Comparison of ENCODE assay signal across 33 mouse cellular contexts in genomic region chr6:48836146-48836545, GRCm38 (mm10). TPM values are rescaled to one million over a fixed set of nuclear protein-coding genes. Genes with fewer than 3 reads are reported as not detected.
"Had no signal": no experiment of that assay in that cellular context is flagged by ENCODE, and none has a peak within 500 bp of the region (broad histone marks: within the 10 kb centered on the region; RNA-seq: fewer than 3 reads in every experiment).

No protein-coding gene starts in this region.

- H3K9me3 ChIP-seq: embryonic facial prominence, embryonic 10.5 days; embryonic facial prominence, embryonic 12.5 days; embryonic facial prominence, embryonic 15.5 days; forebrain, embryonic 10.5 days; forebrain, embryonic 12.5 days; forebrain, embryonic 13.5 days; forebrain, embryonic 15.5 days had no signal

- DNase-seq: cerebellum, adult 18-20 months; cerebellum, adult 2 months; cerebellum, adult 8-10 months; cerebellum, adult 9-10 months; cerebellum, adult 9-11 months; cerebellum, postnatal 10 days; cerebellum, postnatal 14 days; cerebellum, postnatal 25 days; cerebellum, postnatal 36 days; embryo, embryonic 11 days; forebrain, postnatal 0 days; gastrocnemius, adult 2 months; gastrocnemius, postnatal 10 days; gastrocnemius, postnatal 14 days; gastrocnemius, postnatal 25 days; gastrocnemius, postnatal 36 days; heart, adult 18-20 months had no signal

- H3K4me3 ChIP-seq: embryonic facial prominence, embryonic 10.5 days; embryonic facial prominence, embryonic 12.5 days; embryonic facial prominence, embryonic 13.5 days; embryonic facial prominence, embryonic 15.5 days; erythroblast, embryonic 14.5 days; forebrain, embryonic 10.5 days; forebrain, embryonic 12.5 days; forebrain, embryonic 13.5 days; forebrain, embryonic 15.5 days; gastrocnemius, adult 2 months had no signal

- H3K9ac ChIP-seq: embryonic facial prominence, embryonic 12.5 days; embryonic facial prominence, embryonic 13.5 days; embryonic facial prominence, embryonic 15.5 days; forebrain, embryonic 12.5 days; forebrain, embryonic 13.5 days; forebrain, embryonic 15.5 days; forebrain, postnatal 0 days had no signal

- H3K27ac ChIP-seq: embryonic facial prominence, embryonic 10.5 days; embryonic facial prominence, embryonic 12.5 days; embryonic facial prominence, embryonic 13.5 days; embryonic facial prominence, embryonic 15.5 days; forebrain, embryonic 10.5 days; forebrain, embryonic 12.5 days; forebrain, embryonic 13.5 days; forebrain, embryonic 15.5 days; gastrocnemius, adult 2 months had no signal

- H3K4me2 ChIP-seq: embryonic facial prominence, embryonic 12.5 days; embryonic facial prominence, embryonic 13.5 days; embryonic facial prominence, embryonic 15.5 days; forebrain, embryonic 12.5 days; forebrain, embryonic 13.5 days; forebrain, embryonic 15.5 days had no signal

- H3K27me3 ChIP-seq: embryonic facial prominence, embryonic 12.5 days; embryonic facial prominence, embryonic 13.5 days; embryonic facial prominence, embryonic 15.5 days; forebrain, embryonic 12.5 days; forebrain, embryonic 13.5 days; forebrain, embryonic 15.5 days had no signal

- ATAC-seq: forebrain, embryonic 13.5 days; forebrain, embryonic 14.5 days; forebrain, embryonic 15.5 days; forebrain, embryonic 16.5 days; forebrain, postnatal 0 days had no signal

RNA-seq across cellular contexts. Expression of gene Aoc1, which starts 36.5 kb away (rescaled TPM):
- total RNA-seq: gastrocnemius, adult 18-20 months; gastrocnemius, adult 2 months; gastrocnemius, adult 8-10 months; gastrocnemius, postnatal 10 days; gastrocnemius, postnatal 14 days; gastrocnemius, postnatal 25 days; gastrocnemius, postnatal 36 days; gastrocnemius, postnatal 4 days; heart, adult 18-20 months had no signal
- polyA plus RNA-seq: embryonic facial prominence, embryonic 11.5 days; embryonic facial prominence, embryonic 12.5 days; embryonic facial prominence, embryonic 13.5 days; erythroblast, embryonic 14.5 days; forebrain, embryonic 11.5 days; forebrain, embryonic 12.5 days; forebrain, embryonic 13.5 days; forebrain, embryonic 14.5 days; forebrain, embryonic 15.5 days; forebrain, embryonic 16.5 days; forebrain, postnatal 0 days had no signal
